Mouse (Mus musculus): ENCODE results near the gene Ckap4.
"Not testable (repeated sequence)": the region's sequence is repeated elsewhere in the genome, so short reads cannot be mapped to it uniquely, and the experiment has no call there.

The Ckap4 gene

DNA sequence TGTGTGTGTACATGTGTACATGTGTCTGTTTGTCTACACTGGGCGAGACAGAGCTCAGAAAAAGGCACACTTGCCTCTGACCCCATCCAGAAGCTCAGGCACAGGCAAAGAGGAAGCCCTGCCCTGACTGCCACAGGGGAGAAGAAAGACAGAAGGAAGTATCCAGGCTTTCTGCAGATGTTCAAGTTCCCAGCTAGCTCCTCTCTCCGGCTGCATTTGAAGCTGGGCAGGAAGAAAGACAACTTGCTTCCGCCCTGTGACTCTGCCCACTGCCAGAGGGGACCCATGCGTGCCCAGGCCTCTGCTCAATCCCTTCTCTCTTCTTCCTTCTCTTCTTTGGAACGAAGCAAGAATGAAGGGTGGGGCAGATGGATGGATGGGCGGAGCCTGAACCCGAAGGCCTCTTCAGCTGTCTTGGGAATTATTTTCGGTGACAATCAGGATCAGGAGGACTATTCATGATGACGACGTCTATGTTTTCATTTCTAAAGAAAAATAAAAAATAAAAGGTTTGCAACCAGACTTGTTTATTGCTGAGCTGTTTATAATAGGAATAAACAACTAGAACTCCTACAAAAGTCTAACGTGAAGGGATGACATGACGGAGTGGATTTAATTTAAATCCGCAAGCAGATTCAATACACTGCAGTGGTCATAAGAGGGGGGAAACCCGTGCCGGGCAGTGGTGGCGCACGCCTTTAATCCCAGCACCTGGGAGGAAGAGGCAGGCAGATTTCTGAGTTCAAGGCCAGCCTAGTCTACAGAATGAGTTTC, 15.5 kb upstream of the Ckap4 start:
- DNase-seq, result no peak

- DNase-seq, result no peak
These were observed 11.2 kb upstream of the Ckap4 start for GRCm38 (mm10) chr10:84544841-84545610.

DNA sequence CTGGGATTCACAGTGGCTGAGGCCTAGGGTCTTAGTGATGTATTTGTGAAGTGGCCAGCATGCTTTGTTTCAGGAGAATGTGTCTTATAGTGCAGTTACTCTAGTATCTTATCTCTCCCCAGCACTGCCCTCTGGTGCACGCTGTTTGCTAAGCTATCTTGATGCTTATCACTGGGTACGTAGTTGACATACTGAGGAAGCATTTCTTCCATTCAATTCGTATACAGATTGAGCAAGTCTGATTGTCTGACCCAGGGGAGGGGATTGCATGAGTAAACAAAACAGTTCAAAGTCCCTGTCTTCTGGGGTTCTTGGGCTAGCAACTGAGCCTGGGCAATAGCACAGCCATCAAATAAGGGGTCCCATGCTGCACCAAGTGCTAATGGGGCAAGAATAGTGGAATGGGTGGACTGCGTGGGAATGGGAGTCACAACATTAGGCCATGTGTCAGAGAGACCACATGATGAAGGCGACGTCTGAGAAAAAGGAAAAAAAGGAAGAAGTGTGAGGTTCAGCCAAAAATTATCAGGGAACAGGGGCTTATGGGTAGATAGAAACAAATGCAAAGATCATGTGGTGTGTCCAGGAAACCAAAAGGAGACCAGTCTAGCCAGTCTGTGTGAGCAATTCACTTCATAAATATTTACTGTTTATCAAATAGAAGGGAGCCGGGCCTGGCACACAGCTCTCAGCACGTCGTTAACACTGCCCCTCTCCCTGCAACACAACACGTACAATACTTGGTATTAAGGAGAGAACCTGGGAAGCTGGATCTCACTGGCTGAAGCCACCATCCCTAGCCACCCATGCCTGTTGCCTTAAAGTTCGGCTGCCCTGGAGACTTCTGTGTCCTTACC, 9.2 kb upstream of the Ckap4 start:
- DNase-seq, result no peak

DNA sequence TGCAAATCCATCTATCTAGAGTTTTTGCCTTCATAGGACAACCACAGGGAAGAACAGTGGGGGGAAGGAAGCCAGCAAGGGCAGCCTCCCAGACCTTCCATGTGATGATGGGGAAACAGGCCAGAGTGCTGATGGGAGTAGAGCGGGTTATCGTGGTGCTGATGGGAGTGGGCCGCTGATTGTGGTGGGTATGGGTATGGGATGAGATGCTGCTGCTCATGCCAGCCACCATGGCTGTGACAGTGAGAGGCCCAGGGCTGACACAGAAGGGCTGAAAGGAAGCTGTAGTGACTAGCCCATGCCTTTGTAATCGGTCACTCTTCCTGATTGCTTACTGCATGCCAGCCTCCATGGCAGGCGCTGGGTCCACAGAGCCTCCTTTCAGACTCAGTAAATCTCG, 5.8 kb upstream of the Ckap4 start:
- DNase-seq, result no peak

- no peak for DNase-seq
These were observed 2.0 kb upstream of the Ckap4 start for GRCm38 (mm10) chr10:84535859-84536258.

DNA sequence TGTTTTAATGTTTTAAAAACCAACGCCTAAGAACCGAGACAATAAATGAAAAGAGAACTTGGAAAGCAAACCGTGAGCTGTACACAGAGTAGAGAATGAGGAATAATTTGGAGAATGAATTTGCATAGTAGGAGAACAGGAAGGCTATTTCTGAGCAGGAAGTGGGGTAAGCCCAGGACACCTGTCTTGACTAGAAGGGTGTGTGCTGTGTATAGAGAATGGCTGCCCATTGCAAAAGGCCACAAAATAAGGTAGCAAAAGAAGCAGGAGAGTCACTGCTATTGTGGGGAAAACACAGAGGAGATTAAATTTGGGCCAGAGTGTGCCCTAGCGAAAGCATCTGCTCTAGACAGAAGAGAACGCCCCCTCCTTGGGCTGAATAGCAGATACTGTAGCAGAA, 1.6 kb upstream of the Ckap4 start:
- no peak for DNase-seq

DNA sequence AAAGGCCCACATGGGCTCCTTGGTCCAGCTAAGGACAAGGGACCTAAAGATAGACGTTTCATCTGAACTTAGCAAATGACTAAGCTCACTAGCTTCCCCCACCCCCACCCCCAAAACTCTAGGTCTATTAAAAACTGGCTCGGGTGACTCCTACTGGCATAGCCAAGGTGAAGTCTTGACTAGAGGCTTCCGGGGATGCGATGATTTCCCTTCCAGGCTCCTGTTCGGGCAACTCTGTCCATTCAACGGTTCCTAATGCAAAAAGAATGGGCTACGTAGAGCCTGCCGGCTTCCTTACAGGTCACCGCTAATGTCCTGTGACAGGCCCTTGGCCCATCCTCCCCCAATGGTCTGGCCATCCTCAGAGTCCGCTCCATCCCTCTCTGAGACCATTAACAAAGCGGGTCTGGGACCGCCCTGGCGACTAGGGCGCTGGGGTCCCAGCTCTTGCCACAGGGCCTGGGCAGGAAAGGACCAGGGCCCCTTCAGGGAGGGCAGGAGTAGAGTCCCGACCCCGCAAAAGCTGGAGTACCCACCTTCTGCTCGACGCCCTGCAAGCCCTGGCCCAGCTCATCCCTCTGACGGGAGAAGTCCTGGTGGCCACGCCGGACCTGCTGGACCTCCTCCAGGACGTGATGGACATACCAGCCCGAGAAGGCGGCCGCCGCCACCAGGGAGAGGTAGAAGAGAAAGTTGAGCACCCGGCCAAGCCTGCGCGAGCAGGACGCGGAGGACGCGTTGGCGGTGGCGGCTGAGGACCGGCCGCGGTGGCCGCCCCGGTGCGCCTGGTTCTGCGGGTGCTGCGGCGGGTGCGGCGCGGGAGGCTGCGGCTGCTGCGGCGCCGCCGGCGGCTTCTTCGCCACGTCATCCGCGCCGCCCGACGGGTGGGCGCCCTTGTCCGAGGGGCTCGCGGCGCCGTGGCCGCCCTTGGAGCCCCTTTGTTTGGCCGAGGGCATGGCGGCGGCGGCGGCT, 665 bp downstream of the Ckap4 start:
- peak in 1 of 2 experiments; percentile 19 for DNase-seq

- no peak for DNase-seq
These were observed 1.5 kb downstream of the Ckap4 start for GRCm38 (mm10) chr10:84532191-84532889.

DNA sequence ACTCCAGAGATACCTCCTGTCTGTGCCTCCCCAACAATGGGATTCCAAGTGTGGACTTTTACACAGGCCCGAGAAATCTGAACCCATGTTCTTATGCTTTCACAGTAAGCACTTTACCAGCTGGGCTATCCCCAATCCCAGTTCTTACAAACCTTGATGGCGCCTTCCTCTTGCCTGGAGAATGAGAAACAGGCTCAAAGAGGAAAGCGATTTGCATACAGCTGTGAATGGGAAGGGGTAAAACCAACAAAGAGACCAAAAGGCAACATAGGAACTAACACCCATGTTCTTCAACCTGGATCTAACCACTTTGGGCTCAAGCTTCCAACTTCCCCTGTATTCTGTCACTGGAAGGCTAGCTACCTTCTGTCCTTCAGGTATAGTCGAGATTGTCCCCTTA, 2.3 kb downstream of the Ckap4 start:
- DNase-seq, result no peak

DNA sequence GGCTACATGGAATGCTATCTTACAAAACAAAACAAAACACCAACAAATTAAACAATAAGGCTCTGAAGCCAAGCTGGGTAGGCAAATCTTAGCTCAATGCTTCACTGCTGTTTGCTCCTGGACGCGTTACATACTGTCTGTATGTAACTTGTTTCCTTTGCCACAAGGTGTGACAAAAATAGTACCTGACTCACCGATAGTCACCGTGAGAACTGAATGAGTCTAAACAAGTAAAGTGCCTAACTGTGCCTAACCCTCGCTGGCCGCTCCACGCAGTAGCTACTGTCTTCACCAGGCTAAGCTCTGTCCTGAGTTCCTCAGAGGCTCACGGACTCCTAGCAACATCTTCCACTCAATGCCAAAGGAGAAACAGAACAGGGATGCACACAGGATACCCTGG, 3.5 kb downstream of the Ckap4 start:
- DNase-seq, result no peak

GRCm38 (mm10) chr10:84527631-84528030, 6.2 kb downstream of the Ckap4 start:
- DNase-seq, result no peak

DNA sequence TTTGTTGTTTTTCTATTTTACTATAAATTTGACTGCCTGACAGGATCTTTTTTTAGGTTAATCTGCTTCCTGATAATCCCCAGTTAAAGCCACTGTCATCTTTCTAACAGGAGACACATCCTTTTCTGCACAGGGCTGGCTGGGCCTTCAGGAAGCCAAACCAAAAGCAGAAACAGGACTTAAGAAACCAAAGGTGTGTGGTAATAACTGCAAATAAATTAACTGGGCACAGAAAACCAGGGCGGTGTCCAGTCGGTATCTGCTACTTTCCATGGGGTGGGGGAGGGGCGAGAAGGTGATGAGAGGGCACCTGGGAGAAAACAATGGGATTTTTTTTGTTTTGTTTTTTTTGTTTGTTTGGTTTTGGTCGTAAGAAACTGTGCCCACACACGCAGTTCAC, 6.8 kb downstream of the Ckap4 start:
- no peak for DNase-seq

DNA sequence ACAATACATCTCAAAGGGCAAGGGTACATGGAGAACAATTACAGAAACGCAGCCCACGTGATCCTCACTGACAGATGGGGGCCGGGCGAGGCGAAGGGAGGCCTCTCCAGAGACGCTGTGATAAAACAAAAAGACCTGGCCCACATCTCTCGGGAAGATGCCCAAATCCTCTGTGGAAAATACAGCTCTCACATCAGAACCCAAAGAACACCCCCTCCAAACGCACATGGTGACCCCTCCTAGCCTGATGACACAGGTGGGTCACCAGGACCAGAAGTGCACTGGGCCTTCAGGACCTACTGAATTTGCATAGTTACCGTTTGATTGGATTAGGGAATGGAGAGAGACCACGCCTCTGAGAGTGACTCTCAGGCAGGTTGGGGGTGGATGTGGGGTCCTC, 7.4 kb downstream of the Ckap4 start:
- no peak for DNase-seq

DNA sequence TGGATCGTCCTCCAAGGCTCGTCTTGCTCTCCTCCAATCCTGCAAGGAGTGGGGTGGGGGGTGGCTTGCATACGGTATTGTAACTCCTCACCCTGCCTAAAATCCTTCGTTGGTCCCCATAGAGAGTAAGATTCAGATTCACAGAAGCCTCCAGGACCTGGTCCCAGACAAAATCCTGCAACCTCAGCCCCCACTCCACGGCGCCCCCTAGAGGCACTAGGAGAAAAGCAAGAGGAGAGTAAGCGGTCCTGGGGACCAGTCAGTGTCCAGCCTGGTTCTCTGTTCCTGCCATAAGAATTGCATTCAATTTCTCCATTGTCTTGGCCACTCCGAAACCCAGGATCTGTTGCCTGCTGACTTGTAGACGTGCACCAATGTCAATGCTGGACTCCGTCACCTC, 10.2 kb downstream of the Ckap4 start:
- DNase-seq, result no peak

GRCm38 (mm10) chr10:84516414-84516927, 17.4 kb downstream of the Ckap4 start:
- DNase-seq, result peak in 1 of 2 experiments; percentile 35

DNA sequence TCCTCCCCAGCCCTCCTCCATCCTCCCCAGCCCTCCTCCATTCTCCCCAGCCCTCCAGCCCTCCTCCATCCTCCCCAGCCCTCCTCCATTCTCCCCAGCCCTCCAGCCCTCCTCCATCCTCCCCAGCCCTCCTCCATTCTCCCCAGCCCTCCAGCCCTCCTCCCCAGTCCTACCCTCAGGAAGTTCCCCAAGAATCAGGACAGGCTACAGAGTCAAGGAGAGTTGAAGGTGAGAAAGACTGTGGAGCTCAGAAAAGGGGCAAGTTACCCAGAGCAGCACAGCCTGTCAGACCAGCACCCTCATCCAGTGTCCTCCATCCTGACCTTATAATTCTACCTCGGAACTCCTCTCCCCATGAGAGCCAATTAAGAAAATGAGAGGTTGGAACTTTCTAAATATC, 17.9 kb downstream of the Ckap4 start:
- not testable (repeated sequence) for DNase-seq

GRCm38 (mm10) chr10:84515512-84515950, 18.3 kb downstream of the Ckap4 start:
- peak in 1 of 2 experiments; percentile 27 for DNase-seq

DNA sequence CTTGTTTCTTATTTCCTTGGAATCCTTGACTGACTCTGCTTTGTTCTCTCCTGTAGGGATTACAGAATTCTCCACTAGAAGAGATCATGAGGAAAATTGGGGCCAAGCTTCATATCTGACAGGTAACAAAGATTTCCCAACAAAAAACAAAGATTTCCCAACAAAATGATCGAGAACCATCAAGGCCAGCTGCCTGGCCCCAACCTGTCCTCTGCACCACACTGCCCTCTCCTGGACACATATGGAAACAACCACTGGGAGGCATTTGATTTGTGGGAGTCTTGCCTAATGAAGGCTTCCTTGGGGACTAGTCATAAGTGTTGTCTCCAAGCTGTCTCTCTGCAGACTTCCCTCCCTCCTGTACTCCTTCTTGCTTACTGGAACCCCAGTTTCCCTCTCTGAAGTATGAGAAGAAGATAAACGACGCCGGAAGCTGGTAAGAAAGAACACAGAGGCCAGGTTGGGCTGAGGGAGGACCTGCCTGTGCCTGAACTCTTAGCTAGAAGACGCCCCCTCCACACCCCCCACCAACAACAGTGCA, 19.8 kb downstream of the Ckap4 start:
- peak in 1 of 2 experiments; percentile 33 for DNase-seq

DNA sequence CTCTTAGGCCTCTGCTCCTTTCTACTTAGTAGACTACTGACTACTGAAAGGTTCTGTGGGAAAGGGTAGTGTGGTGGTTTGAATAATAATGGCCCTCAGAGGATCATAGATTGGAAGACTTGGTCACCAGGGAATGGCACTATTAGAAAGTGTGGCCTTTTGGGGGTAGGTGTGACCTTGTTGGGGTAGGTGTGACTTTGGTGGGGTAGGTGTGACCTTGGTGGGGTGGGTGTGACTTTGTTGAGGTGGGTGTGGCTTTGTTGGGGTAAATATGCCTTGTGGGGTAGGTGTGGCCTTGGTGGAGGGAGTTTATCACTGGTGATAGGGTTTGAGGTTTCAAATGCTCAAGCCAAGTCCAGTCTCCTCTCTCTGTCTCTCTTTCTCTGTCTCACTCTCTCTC, 21.1 kb downstream of the Ckap4 start:
- no peak for DNase-seq

GRCm38 (mm10) chr10:84508603-84509002, 25.3 kb downstream of the Ckap4 start:
- DNase-seq, result no peak

GRCm38 (mm10) chr10:84498867-84499266, 35.0 kb downstream of the Ckap4 start:
- DNase-seq, result no peak
